Mouse (Mus musculus) urinary bladder, postnatal 10 days (tissue): ENCODE measurements at regions not wholly inside any gene's neighbourhood (a gene's known extent, or its start where the extent isn't known, plus 50 kb on each side); places are given as distances from the start of the nearest gene placed in this dataset.

Experiments
- DNase-seq: peaks from one replicate; pipeline ENCODE4 v3.0.0; 2022; ENCODE audit warnings: low spot score

DNA sequence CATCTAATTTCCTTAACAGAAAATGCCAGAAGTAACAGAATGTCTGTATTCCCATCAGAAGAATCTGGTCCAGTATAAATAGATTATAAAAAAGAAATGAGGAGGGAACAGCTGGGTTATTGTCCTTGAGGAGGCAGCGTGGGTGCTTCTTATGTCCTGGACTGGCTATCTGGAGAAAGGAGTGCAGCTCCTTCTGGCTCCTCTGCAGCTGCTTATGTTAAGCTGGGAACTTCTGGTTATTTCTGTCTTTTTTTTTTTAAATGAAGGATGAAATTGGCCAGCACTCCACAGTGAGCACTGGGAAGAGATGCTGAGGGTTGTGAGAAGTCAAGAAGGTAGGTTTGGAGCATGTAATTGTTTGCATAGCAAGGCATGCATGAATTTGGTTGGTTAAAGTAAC is 441.5 kb downstream of the Ebf1 start:
- no peak for DNase-seq

DNA sequence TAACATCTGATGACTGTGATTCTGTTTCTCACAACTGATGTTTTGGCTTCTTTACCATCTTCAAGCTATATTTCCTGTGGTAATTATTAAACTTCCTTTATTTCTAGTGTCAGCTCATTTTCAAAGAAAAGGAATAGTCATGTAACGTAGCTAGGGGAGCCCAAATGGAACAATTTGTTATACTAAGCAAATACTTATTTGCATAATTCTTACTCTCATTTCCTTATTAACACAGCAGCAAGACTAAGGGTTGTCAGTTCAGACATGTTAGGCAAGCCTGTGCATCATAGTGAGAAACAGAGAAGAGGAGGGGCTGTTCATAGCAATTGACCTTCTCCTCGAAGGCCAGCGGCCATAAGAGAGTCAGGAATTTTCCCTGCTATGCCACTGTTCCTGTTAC is 449.5 kb downstream of the Ebf1 start:
- DNase-seq = no peak

DNA sequence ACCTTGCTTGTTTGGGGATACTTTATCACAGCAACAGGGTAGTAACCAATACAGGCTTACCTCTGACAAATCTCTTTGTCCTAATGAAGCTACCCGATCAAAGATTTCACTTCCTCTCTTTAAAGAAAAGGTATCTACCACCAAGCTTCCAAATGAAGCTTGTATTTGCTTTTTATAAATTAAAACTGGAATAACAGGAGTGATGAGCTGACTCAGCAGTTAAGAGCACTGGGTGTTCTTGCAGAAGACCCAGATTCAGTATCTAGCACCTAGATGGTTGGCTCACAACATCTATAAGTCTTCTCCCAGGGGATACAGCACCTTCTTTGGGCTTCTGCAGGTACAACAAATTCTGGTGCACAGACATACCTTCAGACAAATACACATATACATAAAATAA is 453.2 kb downstream of the Ebf1 start:
- no peak for DNase-seq

DNA sequence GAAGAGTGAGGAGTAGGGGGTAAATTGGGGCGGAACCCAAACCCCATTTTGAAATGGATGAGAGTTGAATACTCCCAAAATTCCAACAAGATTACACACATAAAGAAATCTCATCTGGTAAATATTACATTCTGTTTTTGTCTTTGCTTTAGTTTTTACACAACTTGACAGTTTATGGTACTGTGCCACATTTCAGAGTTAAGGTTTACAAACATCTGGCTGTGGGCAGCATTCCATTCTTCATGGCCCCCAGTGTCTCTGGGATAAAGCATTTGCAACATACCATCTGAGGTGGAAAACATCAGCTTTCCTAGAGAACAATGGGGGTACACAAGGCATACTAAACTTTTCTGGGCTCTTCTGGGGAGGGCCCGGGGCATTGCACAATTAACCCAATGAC is 454.1 kb downstream of the Ebf1 start:
- no peak for DNase-seq

DNA sequence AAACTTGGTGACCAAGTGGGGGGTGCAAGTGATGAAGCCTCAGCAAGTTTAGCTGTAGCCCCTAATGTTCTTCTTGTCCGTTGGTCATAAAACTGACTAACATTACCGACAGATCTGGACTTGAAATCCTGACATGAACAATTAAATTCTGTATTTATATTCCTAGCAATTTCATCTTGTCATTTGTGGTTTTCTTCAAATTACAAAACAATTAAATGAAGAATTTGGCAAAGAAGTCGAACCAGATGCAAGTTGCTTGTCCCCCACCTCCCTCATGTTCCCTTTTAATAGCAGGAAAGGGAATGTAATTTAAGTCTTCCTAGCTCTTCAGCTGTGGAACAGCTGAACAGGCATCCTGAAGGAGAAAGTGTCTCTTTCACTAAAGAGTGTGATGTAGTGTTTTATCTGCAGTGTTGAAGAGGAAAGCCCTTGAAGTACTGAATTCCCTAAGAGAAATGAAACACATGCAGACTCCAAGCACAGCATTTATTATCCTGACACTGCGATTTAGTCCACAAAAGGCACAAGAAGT is 467.5 kb downstream of the Ebf1 start:
- DNase-seq = no peak

DNA sequence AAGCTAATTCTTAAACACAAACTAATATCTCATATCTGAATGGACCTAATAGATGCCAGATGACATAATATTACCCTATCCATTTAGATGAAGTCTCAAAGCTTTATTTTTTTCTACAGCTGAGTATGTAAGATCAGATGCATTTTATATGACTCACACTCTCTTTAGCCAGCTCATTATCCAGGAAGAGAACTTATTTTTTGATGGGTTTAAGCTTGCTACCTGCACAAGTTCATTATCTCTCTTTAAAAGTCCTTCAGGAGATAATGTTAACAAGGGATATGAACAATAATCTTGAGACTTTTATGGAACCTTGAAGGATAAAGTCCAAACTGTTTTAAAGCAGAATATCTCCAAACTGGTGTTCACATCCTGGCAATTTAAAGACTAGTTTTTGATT is 468.0 kb downstream of the Ebf1 start:
- DNase-seq = no peak

DNA sequence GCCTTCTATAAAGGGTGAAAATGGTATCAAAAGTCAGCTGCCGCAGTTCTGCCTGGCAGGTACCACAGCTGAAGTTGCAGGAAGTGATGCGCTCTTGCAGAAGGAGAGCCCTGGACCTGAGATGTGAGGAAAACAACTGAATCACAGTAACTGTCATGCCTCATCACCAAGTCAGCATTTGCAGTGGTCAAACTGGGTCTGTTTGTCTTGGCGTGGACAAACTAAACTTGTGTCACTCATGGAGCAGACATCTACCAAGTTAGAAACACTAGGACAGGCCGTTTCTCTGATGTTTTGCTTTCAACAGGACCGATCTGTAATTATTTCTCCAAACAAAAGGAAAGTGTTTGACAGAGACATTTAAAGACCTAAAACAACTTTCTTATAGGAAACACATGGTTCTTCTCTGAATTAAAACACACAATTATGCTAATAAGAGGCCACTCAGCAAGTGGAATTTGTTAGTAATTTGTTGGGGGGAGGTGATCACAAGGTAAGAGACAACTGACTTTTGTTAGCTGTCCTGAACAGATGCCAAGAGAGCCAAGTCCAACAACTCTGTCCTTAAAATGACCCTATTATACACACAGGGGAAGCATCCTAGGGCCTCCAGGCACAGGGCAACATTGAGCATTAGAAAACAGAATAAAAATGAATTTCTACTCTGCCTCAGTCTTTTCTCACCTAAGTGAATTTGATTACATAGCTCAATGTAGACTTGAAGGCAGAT is 470.2 kb downstream of the Ebf1 start:
- DNase-seq = no peak

DNA sequence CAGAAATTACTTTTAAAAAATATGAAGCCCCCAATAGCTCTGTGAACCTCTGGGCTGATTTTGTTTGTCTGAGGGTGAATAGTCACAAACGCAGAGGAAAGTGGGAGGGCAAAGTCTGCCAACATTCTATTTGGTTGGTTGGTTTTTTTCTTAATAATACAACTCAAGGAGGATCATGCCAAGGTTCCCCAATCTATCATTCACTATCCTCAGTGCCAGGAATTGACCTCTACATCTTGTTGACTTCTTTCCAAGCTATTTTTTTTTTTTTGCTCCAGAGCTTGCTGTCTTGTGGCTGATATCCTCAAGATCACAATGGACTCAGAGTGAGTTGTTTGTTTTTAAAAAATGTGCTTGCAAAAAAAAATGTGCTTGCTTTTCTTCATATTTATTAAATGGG is 471.2 kb downstream of the Ebf1 start:
- DNase-seq = no peak

DNA sequence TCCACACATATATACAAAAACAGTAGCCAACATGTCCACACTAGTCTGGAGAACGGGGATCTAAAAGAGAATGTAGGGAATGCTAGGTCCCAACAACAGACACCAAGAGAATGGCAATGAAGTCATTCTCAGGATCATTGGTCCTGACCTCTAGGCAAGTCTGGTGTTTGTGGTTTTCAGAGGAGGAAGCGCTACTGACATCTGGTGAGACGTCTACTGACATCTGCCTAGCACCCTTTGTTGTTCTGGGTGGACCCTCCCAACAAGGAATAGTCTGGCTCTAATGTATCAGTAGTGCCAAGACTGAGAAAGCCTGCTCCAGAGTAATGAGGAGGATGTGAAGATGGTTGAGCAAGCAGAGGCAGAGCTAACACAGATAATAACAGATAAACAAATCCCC is 472.4 kb downstream of the Ebf1 start:
- DNase-seq = no peak

DNA sequence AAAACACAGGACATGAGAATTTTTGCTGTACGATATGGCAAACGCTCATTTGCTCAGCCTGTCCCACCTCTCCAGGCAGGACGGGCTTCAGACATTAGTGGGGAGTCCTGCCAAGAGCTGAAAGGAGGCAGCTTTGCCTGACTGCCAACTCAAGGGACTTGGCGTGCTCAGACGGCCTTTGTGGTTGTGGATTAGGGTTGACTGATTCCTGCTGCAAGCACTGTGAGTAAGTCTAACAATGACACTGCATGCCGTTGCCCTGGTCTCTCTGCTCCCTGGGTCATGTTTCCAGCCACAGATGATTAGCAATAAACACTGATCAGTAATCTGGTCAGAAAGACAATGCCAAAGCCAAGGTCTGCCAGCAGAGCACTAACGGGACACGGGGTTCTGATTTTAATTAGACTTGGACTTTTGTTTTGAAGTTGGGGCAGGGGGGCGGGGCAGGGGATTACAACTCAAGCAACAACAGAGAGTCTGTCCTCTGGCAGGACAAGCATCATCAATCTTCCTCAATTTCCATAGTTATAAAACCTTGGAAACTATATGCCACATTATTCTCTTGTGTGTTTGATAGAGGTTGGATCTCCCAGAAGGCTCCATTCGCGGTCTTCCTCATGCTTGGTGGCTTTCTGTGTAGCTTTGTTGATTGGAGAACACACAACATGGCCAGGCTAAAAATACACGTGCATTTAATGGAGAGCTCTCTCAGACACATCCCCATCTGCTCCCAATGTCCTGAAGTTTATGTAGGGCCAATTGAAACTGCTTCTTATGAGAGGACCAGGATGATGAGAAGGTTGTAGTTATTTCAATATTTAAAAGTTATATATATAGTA is 486.6 kb downstream of the Ebf1 start:
- DNase-seq = no peak

DNA sequence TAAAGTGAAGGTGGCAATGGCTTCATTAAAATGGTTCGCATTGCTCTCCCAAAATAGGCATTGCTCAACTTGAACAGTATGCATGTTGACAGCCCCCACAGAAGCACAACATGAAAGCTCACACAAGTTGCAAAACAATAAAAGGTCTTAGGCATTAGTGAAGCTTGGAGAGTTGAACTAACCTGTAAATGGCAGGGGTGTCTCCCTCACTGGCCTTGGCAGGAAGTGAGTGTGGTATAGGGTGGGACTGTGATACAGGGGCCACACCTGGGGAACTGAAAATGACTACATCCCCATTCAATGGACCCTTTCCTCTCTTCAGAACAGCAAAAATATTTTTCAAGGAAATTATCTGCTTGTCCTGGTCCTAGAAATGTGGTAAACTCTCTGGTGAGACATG is 499.6 kb downstream of the Ebf1 start:
- DNase-seq = no peak

DNA sequence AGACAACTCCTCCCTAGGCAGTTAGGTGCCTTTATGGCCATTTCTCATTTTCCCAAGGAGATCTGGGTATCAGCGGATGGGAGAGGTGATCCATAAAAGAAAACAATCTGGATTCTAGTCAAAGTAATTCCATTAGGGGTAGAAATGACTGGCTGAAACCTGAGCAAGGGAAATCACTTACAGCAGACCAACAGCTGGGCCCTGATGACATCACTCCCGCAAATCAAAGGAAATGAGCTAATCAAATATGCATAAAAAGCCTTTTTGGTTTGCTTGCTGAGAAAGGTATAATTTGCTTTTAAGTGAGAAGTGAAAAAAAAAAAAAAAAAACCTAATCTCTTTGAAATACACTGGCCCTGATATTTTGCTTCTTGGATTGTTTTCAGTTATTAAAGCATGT is 506.2 kb downstream of the Ebf1 start:
- no peak for DNase-seq

DNA sequence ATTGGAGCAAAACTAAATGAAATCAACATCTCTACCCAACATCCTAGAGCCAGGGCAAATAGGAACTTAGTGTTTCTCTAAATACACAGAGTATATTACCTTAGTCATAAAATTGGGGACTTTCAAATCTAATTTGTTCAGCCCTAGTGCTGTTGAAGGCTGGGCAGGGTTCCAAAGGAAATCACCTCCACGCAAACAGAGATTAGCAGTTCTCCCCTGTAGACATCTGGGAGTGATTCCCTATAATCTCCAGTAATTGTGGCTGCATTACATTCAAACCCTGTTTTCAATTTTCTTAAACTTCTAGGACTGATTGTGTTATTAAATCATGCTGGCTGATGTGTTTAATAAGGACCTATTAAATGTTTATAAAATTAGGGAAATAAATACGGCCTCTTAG is 519.7 kb downstream of the Ebf1 start:
- no peak for DNase-seq

DNA sequence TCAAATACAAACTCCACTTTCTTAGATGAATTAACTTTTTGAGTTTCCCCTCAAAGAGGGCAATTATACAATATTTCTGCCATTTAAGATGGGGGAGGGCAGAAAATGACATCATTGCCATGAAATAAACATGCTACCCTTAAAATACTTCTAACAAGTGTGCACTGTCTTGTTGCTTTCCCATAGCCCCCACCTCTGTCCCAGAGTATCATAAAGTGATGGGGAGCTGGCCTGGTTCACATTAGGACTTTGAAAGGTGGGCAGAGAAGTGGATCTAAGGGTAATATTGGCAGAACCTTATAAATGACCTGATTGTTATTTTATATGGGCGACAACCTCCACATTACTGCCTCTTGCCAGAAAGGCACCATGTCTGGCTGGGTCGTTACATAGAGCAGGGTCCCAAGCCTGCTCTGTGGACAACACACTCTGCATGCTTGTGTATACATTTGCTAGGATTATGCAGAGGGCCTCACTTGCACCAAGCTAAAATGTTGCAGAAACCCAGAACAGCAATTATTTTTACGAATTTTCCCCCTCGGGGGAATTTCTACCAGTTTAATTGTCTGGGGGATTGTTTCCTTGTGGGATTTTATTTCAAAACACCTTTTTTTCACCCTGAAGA is 521.3 kb downstream of the Ebf1 start:
- no peak for DNase-seq

DNA sequence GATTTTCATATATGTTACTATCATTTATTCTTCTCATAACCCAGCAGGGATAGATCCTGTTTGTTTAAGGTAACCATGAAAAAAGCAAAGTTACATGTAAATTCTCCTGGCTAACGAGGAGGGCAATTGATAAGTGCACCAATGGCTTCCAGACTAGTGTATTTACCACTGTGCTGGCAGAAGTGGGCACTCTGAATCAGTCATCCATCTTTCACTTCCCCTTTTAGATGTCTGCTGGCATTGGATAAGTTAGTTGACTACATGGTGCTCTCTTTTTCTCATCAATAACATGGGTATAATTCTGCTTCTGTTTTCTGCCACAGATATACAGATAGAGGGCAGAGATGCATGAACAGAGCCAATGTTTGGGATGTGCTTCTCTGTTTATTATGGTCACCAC is 523.4 kb downstream of the Ebf1 start:
- DNase-seq = no peak

DNA sequence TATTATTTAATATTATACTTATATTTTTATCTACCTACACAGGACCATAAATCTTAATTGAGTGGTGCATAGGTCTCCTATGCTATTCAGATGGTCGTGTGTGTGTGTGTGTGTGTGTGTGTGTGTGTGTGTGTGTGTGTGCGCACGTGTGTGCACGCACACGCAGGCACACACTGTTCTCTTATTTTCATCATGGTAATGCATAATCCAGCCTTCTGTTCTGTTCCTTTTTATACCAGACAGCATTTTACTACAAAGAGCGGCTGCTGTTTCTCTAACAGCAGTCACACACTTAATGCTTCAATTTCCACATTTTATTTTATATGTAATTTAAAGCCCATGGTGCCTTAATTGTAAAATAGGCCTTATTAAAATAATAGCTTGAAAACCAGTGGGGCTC is 537.0 kb downstream of the Ebf1 start:
- DNase-seq = no peak

DNA sequence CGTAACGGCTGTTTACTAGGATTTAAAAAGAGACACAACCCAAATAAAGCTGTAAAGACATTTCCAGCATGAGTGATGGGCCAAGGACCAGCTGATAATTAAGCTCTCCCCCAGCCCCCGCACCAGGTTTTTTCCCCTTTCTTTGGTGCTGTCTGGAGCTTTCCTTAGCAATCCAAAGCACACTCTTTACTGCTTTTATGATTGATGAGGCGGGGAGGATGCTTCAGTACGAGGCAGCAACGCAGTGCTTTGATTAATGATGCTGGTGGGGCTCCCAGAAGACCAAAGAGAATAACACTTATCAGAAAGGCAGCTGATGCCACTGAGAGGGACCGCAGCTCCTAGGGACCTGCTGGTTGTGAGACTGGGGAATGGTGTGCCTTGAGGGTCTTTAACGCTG is 537.4 kb downstream of the Ebf1 start:
- DNase-seq = no peak

DNA sequence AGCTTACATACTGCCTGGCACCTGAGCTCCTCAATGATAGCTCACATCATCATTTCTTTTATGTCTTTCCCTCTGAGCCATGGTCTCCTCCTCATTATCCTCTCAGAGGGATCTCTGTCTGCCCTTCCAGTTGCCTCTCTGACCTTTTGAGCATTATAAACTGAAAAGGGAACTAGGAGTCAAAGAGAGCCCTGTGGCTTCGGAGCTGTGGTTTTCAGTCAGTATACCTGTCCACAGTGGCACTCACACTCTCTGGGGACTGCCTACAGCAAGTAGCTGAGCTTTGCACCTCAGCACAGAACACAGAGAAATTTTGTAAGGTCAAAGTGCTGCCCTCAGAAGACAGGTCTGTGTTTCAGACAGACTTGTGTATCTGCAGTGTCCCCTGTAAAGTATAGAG is 538.7 kb downstream of the Ebf1 start:
- no peak for DNase-seq

DNA sequence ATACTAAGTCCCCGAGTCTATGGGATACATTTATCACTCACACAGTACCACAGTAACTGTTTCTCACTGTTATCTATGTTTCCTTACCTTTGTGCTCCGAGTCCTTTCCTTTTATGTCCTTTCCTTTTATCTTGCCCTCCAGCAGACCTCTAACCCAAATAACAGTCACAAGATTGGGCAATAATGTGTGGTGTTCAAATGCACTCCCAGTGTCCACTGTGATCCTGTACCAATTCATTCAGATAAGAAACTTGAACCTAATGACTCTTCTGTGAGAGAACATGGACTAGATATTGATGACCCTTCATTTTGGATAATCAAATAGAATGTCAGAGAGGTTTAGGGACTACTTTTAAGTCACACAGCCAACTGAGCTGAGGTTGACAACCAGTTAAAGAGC is 541.2 kb downstream of the Ebf1 start:
- DNase-seq = no peak

DNA sequence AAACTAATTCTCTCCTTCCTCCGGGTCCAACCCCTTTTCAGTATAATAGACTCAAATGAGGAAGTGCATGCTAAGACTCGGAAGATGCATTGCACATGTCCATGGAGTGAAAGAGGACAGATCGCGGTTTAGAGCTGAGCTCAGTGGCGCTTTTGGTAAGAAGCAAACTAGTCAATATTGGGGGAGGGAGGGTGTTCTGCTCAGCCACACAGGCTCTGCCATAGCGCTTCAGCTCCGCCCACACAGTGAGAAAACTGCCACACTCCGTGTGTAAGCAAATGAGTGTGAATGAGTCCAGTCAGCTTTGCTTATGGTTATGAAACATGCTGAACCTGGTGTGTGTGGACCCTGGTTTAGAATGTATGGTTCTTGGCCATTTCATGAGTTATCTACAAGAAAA is 543.8 kb downstream of the Ebf1 start:
- DNase-seq = no peak

DNA sequence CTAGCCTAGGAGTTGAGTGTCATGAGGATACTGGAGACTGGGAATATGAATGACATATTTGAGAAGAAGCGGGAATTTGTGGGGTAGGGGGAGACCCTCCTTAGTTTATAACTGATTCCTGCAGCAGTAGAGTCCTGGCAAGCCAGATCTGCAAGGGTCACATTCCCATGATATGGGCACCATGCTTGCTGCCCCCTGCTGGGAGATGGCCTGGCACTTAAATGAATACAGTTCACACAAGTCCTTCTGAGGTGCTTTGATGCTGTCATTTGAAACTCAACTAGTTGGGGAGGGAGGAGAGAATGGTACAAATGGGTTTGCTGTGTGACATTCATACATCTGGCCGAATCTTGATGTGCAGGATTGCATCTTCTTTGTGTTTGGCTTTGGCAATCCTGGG is 556.4 kb downstream of the Ebf1 start:
- no peak for DNase-seq

DNA sequence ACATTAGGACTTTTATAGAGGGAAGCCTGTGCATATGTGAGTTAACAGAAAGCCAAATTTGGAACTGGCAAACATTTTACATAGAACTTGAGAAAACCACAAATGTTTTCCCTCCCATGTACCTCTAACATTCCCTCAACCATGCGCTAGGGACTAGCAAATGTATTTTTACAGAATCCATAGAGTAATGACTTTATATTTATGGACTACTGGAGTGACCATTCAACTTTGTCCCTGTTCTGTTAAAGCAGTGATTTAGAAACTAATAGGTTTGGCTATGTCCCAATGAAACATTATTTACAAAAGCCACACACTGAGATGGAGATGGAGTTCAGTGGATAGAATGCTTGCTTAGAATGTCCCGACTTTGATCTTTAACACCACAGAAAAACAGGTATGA is 557.0 kb downstream of the Ebf1 start:
- no peak for DNase-seq
